Mouse (Mus musculus) spleen, adult 18-20 months (tissue): ENCODE data around the gene Hadha.

Source experiments
- DNase-seq, 2 experiments: peaks; one replicate each; pipeline ENCODE4 v3.0.0; 2022; ENCODE audit warnings: mixed read lengths in 2 of 2

The Hadha gene

DNA sequence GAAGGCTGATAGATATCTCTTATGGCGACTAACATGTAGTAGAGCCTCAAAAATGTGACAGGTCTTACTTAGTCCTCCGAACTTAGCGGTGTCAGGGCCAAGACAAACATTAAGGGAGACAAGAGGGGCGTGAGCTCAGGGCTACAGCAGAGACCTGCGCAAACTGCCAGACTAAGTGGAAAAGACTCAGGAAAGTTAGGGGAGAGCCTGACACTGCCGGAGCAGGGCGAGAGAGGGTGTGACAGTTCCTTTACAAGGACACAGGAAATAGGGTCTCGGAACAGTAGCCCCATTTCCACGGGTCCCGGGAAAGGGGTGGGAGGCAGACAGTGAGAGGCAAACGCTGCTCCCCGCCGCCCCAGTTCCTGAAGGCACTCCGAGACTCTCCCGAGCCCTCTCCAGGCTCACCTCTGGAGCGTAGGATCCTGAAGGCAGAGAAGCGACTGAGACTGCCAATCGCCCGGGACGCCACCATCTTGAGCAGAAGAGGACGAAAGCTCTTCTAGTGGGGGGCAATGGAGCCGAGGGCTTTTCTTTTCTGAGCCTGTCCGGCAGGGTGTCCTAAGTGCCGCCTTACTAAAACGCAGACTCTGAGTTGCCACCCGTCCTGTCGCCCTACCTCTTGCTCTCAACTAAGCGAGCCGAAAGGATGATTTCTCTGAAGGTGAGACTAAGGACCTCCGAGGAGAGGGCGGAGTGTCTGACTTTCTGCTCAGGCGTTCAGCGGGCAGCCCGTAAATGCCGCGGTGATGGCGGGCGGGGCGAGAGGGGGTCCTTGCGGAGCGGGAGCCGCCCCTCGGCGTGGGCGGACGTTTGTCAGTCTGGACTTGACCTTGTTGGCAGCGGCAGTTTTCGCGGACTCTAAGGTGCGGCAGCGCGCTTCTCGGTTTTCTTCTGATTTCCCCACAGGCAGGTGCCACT is at the start of gene Hadha, which contains the start of gene Hadhb:
Hadha (minus strand) TSS at position 689 of the 921 bp plus-strand sequence.
Hadhb (plus strand) TSS at position 775 of the 921 bp plus-strand sequence.
- DNase-seq: peak; percentile 88 to 97

DNA sequence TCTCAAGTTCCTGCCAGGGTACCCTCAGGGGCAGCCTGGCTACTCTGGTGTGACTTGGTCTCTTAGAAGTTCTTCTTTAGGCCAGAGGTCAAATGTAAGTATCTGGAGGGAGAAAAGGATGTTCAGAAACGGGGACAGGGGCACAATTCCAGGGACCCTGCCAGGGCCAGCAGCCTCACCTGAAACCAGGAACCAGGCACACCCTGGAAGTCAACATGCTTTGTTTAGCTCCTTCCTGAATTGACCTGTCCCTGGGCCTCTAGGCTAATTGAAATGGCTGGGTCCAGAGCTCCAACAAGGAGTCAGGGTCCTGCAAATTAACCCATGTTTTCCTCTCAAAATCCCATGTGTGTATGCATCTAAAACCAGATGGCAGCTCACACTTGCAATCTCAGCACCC is 49.5 kb upstream of the Hadha start:
- no peak for DNase-seq

DNA sequence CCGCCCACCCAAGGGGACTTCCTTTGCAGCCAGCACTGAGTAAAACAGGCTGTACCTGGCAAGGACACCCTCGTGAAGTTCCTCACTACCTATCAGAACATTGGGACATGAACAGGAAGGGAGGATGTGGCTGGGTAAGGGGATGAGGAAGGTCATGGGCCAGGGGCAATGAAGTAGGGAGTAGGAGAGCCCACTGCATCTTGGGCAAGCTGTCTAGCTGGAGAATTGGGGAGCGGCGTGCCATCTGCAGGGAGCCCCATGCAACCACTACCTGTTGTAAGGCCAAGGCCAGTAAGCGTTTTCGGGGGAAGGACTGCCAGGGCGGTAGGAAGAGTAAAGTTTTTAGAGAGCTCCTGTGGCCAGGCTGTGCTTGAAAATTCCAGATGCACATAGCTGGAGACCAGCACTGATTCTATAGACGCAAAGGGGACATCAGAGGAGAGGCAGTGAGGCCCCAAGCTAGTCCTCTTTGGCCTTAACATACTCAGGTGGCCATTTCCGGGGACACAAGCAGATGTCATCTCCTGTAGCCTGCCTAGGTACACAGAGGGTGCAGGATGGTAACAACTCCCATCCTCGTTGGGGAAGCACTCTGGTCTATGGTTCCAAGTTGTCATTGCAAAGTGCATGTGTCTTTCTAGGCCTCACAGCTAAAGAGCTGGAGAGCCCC is 48.4 kb upstream of the Hadha start:
- no peak for DNase-seq

DNA sequence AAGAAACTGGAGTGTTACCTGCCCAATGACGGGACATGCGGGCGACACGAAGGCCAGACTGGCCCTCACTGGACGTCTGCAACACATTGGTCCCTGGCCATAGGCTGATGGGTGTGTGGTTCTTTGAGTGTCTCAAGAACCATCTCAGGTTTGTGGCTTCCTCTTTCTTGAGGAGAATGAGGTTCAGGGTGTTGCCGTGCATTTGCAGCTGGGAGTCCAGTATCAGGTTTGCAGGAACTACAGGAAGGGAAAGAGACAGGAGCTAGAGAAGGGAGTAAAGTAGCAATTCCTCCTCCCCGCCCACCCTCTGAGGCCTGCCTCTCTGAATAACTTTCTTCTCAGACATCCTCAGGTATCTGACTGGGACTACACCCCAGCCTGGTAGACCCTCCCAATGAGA is 47.3 kb upstream of the Hadha start:
- no peak for DNase-seq

DNA sequence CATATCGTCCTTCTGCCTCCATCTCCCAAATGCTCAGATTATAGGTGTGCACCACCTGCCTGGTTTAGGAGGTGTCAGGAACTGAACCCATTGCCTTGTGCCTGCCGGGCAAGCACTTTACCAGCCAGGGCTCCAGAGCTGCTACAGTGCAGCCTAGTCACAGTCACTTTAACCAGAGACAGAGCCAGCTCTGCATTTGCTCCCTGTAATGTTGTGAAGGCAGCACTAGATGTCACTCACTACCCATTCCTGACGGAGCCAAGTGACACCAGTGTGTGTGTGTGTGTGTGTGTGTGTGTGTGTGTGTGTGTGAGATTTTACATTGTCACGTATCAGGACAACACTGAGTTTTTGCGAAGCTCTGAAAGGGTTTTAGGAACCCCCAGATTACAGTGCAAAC is 46.6 kb upstream of the Hadha start:
- DNase-seq: no peak

DNA sequence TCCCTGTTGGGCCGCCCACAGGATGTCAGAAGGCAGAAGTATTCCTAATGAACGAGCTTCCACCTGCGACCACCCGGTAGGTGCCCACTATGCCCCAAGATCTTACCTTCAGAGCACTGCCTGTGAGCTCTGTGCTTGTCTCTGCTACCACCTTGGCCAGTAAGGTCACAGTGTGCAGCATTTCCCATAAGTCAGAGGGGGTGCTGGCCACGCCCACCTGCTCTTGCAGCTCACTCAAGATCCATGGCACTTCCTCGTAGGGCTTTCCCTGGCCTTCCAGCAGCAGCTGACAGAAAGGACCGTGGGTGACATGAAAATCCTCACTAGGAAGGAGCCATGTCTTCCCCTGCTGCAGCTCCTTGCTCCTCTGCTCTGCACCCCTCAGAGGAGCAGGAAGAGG is 43.3 kb upstream of the Hadha start:
- no peak for DNase-seq

DNA sequence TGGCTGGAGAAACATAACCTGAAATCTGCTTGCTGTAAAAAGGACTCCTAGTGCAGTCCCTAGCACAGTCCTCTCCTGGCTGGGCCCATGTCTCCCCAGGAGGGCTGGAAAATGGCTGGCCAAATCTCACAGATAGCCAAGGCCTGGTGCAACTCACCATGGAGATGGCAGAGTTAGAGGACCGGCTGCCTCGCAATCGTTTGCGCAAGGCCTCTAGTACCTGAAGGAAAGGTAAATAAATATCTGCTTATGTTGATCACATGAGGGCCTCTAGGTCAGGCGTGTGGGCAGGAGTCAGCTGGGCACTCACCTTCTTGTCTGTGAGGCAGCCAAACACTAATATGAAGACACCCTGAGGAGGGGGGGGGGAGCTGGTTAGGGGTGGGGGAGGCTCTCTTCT is 40.4 kb upstream of the Hadha start:
- DNase-seq: no peak

DNA sequence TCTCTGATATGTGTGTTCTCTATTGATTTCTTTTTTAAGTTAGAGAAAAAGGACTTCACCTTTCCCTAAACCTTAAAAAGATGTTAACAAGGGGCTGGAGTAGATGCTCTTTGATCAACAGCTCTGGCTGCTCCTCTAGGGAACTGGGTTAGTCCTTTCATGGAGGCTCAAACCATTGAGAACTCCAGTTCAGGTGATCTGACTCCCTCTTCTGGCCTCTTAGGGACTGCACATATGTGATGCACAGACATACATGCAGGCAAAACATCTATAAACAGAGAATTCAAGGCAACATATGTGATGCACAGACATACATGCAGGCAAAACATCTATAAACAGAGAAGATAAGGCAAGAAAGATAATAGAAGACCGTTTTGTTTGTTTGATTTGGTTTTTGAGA is 37.5 kb upstream of the Hadha start:
- no peak for DNase-seq

DNA sequence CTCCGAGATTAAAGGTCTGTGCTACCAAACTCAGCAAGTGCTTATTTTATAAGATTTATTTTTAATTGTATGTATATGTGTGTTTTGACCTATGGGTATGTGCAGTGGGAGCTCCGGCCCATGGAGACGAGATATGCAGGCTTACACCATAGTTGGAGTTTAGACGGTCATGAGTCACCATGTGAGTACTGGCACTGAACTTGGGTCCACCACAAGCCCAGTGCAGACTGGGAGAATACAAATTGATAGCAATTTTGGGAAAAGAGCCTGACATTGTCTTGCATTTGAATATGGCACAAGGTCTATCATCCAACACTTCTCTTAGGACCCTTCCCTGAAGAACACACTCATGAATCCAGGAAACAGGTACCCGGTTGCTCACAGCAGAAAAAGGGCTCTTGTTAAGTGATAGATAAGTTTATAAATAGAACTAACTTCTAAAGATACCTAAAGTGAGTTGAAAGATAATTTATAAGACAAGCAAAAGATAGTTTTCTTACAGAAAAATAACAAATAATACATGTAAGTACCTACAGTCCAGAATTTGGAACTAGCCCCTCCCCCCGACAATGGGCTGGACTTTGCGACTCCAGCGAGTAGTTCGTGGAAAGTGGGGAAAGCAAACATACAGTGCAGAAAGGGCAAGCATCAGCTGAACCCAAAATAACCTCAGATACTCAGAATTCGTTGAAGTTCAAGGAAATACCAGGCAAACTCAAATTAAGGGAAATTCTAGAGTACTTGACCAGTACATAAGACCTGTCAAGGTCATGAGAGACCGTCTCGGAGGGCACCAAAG is 32.9 kb upstream of the Hadha start:
- DNase-seq: no peak

DNA sequence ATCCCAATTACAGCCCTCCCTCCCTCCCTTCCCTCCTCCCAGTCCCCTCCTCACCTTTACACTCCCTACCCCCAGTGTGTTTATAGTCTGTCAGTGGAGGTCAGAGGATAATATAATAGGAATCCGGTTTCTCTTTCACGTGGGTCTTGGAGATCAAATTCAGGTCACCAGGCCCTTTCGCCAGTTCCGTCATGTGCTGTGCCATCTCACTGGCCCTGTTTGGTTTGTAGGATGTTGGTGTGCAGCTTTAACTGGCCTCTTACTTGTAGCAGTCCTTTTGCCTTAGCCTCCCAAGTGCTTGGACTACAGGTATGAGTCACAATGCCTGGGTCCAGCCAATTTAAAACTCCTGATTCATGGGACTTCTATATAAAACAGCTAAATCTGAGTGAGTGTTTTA is 20.8 kb upstream of the Hadha start:
- no peak for DNase-seq

DNA sequence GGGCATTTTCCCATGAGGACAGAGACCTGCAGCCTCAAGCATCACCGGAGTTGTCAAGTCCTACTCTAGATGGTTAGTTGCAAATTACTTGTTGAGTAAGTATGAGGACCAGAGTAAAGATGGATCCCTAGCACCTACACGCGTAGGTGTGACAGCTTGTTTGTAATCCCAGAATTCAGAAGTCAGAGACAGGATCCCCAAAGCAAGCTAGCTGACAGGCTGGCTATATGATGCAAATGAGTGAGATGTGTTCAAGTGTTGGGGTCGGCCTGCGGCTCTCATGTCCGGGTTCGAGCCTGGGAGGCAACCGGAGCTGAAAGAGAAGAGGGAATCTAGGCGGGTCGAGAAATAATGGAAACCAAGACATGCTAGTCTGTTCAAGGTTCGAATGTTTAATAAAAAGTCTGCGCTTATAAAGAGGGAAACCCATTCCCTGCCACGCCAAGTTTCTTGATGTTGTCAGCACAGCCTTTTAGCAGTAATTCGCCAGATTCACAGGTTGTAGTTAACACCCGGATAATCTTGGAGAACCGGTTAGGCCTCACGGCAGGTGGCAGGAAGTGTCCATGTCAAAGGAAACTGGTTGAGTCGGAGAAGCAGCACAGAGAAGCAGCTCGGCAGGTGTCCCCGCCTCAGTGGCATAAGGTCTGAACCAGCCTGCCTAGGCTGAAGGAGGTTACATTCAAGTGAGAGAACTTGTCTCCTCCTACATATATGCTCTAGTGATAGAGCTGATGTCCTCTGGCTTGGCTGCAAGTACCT is 18.1 kb upstream of the Hadha start:
- DNase-seq: no peak

DNA sequence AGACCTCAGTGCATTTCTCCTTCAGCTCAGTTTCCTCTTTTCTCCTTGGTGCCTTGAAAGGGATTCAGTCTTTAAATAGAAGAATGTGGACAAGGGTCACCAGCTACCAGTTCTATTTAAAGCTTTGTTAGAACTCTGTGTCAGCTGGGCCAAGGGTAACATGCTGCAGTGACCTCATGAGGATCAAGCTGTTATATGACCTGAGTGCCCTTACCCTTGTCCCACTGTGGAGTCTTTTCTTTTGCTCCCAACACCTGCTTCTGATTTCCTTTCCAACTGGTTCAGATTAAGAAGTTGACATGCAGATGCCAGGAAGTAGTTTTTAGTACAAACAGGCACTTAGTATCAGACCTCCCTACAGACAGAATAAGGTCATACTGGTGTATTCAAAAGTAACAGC is 17.2 kb upstream of the Hadha start:
- no peak for DNase-seq

DNA sequence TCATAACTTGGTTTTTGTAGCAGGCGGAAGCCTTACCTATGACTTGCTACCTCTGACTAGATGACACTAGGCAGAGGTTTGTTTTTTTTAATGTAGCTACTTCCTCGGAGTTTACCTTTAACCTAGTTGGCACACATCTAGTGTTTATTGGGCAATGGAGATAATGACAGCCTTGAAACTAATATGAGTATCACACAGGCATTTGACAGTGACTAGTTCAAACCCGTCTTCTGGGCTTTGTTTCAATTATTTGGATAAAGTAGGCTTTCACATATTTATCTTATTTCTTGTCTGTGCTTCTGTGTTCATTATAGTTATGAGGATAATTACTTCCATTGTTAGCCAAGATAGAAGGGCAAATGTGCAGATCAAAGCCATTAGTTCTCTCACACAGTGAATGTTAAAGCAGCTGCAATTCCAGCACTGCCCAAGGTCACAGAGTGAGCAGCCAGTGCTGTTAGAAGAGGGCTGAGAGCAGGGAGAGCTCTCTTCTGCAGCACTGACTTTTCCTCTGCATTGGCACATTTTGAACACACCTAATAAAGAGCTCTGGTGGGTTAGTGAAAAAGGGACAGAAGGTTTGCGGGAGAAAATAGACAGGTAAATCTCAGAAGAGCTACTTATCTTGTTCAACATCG is 15.5 kb upstream of the Hadha start:
- no peak for DNase-seq

DNA sequence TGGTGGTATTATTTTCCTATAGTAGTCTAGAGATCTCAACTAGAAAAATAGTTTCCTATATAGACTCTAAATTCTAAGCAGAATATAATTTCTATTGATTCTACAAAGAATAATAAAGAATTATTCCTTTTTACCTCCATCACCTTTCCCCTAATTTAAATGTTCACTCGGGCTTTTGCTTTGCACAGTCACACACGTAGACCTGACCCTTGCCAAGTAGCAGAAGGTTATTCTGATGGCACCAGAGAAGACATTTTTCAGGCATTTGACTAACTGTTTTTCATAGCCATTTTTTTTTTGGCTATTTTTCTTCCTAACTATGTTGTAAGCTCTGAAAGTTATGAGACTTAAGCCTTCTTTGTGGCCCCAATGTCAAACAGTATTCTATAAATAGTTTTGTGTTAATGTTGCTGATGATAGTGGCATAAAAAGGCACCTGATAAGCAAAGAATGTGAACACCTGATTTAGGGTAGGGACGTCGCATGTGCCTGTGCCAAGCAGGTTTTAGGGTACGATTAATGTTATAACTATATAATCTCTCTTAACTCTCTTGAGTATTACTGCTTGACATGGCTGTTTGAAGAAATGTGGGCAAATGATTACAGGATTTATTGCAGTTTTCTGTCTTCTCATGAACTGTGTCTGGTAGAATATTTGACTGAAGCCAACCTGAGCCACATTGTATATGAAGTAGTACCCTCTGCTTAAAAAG is 10.4 kb upstream of the Hadha start:
- no peak for DNase-seq

DNA sequence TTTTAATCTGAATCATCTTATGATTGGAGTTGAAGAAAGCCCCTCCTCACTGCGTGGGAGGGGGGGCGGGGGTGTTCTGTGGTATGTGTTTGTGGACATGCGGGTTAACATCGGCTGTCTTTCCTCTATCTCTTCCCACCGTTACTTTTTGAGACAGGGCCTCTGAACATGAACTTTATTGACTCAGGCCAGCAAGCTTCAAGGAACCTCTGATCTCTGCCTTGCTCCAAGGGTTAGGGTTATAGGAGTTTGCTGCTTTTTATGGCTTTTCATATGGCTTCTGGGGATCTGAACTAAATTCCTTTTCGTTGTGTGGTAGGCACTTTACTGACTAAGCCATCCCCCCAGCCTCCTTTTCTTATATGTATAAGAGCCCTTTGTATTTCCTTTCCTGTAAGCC is 7.4 kb upstream of the Hadha start:
- DNase-seq: no peak

DNA sequence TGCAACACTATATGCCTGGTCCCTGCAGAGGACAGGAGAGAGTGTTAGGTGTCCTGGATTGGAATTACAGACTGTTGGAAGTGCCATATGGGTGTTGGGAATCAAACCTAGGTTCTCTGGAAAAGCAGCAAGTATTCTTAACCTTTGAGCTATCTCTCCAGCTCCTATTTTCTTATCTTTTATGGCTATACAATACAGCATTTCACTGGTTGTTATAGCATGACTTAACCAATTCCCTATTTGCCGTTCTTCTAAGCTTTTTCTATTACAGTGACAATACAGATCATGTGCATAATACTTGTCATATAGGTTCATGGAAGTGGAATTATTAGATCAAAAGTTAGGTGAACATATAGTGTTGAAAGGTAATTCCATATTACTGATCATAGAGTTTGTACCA is 6.9 kb upstream of the Hadha start:
- no peak for DNase-seq

DNA sequence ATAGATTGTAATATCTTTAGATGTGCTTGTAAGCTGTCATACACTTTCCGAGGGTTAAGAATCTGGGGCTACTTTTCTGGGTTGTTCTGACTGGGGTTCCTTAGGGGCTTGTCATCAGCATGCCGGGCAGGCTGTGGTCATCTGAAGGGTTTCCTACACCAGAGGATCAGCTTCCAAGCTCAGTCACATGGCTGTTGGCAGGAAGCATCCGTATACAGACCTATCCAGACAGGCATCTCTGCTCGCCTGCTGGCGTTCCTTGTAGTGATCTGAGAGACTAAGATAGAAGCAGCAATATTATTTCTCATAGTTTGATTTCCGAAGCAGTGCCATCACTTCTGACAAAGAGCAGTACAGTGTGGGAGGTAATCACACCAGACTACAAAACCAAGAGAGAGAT is 4.6 kb upstream of the Hadha start:
- DNase-seq: no peak

DNA sequence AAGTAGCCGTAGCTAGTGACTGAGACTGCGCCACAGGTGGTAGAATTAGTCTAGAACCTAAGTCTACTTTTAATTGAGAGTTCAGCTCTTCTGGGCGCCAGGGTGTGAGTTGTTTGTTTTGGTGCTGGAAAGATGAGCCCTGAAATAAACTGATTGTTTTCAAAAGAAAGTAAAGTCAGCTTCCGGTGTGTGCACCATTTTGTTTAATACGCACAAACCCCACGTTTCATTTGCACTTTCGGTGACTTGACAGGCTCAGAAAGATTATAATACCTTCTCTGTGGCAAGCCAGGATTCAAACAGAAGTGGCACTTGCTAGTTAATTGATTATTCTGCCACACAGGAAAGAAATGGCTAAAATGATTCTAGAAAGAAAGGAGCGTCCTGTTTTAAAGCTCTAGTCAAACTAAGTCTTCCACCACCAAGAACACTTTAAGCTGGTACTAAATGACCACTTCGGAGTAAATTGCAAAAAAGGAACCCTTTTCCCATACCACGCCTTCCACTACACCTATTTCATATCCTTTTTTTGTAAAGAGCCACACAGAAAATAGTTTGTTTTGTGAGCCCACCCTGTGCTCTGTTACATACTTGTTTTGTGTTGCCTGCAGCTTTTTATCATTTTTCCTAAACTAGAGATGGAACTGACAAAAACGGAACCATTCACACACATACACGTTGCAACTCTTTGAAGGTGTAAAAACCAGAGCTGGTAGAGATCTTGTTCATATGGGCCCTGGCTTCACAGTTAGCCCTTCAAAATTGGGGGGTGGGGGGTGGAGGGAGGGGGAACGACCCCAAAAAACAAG is 1.1 kb upstream of the Hadha start:
- no peak for DNase-seq

DNA sequence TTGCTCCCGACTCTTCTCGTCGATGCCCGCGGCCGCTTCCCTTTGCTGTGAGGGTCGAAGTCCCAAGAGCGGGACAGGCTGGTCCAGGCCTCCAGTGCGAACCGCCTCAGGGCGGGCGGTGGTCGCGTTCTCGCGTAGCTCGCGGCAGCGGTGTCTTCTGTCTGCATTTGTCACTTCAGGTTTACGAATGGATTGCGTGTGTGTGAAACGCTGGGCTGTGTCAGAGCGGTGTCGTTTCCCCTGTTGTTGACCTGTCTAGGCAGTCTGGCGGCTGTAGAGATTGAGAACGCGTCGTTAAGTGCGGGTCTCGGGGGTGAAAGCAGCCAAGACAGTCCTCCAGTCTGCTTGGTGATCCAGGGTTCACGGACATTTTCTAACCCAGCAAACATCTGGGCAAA is 432 bp upstream of the Hadha start:
- DNase-seq: no peak

DNA sequence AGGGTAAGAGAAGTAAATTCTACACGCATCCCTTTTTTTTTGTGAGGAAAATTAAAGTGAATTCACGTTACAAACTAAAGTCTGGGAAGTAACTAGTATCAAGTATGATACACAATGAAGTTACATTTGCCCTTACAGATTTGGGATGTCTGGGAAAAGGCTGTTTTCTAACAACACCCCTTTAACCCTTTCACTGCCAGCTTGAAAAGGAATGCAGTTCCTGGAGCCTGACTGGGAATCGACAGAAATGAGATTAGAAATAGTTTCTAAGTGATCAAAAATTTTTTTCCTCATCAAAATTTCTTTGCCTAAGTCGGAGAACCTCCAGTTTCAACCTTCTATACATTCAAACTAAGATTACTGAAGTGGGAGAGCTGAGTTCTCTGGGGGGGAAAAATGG is 949 bp downstream of the Hadha start:
- no peak for DNase-seq

DNA sequence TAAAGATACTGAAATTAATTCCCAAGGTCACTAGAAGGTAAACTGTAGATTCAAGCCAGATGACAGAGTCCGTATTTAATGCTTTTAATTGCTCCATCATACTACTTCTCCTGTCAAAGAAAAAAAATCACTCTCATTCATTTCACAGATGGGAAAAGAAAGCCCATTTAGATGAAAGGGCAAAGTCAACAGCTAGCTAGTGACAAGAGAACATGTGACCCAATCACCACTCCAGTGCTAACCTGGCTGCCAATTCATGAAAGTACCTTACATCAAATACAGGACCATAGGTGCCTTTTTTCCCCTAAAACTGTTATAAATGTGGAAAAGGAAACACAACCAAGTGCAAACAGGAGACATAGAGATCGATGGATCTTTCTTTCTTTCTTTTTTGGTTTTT is 1.7 kb downstream of the Hadha start:
- DNase-seq: no peak
